Mouse (Mus musculus): ENCODE measurements around the gene Reep3. TPM values are rescaled to one million over a fixed set of nuclear protein-coding genes. Genes with fewer than 3 reads are reported as not detected.

The Reep3 gene
- polyA plus RNA-seq, 2 experiments: 35.0 to 41.3 TPM

- DNase-seq (ENCODE audit: low spot score) (no peak), ATAC-seq (ENCODE audit: low FRiP score, low read depth) (no peak)
- Histone ChIP-seq H3K4me3 (replicated peaks; ENCODE audit: low read length) (no peak overlapping the region), H3K9ac (ENCODE audit: low read depth, low read length, severe bottlenecking) (no peak overlapping the region), H3K36me3 (ENCODE audit: control insufficient read depth, insufficient read depth, low read length) (no peaks in the 10 kb centered on the region), H3K27ac (replicated peaks; ENCODE audit: low read depth, low read length) (no peak overlapping the region), H3K4me1 (ENCODE audit: control insufficient read depth, insufficient read depth, low read length) (no peaks in the 10 kb centered on the region), H3K4me2 (replicated peaks; ENCODE audit: low read depth, low read length, severe bottlenecking) (no peak overlapping the region), H3K9me3 (ENCODE audit: control insufficient read depth, low read length) (no peaks in the 10 kb centered on the region), H3K27me3 (ENCODE audit: control insufficient read depth, insufficient read depth, low read length) (no peaks in the 10 kb centered on the region)
- WGBS: 90% methylated on average over 5 of the region's 5 CpGs
- no peak for TF ChIP-seq POLR2A (IDR thresholded peaks at IDR 0.05; ENCODE audit: borderline replicate concordance, extremely low read depth, insufficient read depth, insufficient read length)
These were observed 113.7 kb downstream of the Reep3 start for GRCm38 (mm10) chr10:66983043-66983442.

- TF ChIP-seq POLR2A (IDR thresholded peaks at IDR 0.05; ENCODE audit: borderline replicate concordance, extremely low read depth, insufficient read depth, insufficient read length): no peak
- DNase-seq (ENCODE audit: low spot score) (no peak), ATAC-seq (ENCODE audit: low FRiP score, low read depth) (no peak)
- no peaks in the 10 kb centered on the region for H3K36me3 ChIP-seq (ENCODE audit: control insufficient read depth, insufficient read depth, low read length)
- peaks cover 4% of the 10 kb centered on the region; the same call in 1 of the 2 replicates for H3K4me1 ChIP-seq (ENCODE audit: control insufficient read depth, insufficient read depth, low read length)
- no peak overlapping the region for H3K4me3 ChIP-seq (replicated peaks; ENCODE audit: low read length)
- H3K4me2 ChIP-seq (replicated peaks; ENCODE audit: low read depth, low read length, severe bottlenecking): no peak overlapping the region
- no peaks in the 10 kb centered on the region for H3K27me3 ChIP-seq (ENCODE audit: control insufficient read depth, insufficient read depth, low read length)
- H3K27ac ChIP-seq (replicated peaks; ENCODE audit: low read depth, low read length): no peak overlapping the region
- H3K9ac ChIP-seq (ENCODE audit: low read depth, low read length, severe bottlenecking): no peak overlapping the region
- H3K9me3 ChIP-seq (ENCODE audit: control insufficient read depth, low read length): no peaks in the 10 kb centered on the region
- 76% methylated on average over 2 of the region's 2 CpGs for WGBS
These were observed 118.5 kb downstream of the Reep3 start for GRCm38 (mm10) chr10:66978215-66978614.

GRCm38 (mm10) chr10:66977093-66977492 is 119.7 kb downstream of the Reep3 start:
- Histone ChIP-seq H3K4me3 (replicated peaks; ENCODE audit: low read length) (no peak overlapping the region), H3K27ac (replicated peaks; ENCODE audit: low read depth, low read length) (no peak overlapping the region), H3K36me3 (ENCODE audit: control insufficient read depth, insufficient read depth, low read length) (no peaks in the 10 kb centered on the region), H3K9me3 (ENCODE audit: control insufficient read depth, low read length) (no peaks in the 10 kb centered on the region), H3K27me3 (ENCODE audit: control insufficient read depth, insufficient read depth, low read length) (no peaks in the 10 kb centered on the region), H3K4me1 (ENCODE audit: control insufficient read depth, insufficient read depth, low read length) (peaks cover 8% of the 10 kb centered on the region), H3K4me2 (replicated peaks; ENCODE audit: low read depth, low read length, severe bottlenecking) (no peak overlapping the region), H3K9ac (ENCODE audit: low read depth, low read length, severe bottlenecking) (no peak overlapping the region)
- 87% methylated on average over 3 of the region's 3 CpGs for WGBS
- TF ChIP-seq POLR2A (IDR thresholded peaks at IDR 0.05; ENCODE audit: borderline replicate concordance, extremely low read depth, insufficient read depth, insufficient read length): no peak
- DNase-seq (ENCODE audit: low spot score): no peak
- no peak for ATAC-seq (ENCODE audit: low FRiP score, low read depth)

GRCm38 (mm10) chr10:66975451-66975850 is 121.3 kb downstream of the Reep3 start:
- no peak for DNase-seq (ENCODE audit: low spot score)
- TF ChIP-seq POLR2A (IDR thresholded peaks at IDR 0.05; ENCODE audit: borderline replicate concordance, extremely low read depth, insufficient read depth, insufficient read length): no peak

GRCm38 (mm10) chr10:66974417-66974816 is 122.3 kb downstream of the Reep3 start:
- no peak for TF ChIP-seq POLR2A (IDR thresholded peaks at IDR 0.05; ENCODE audit: borderline replicate concordance, extremely low read depth, insufficient read depth, insufficient read length)
- WGBS: 66% methylated on average over 4 of the region's 4 CpGs
- ATAC-seq (ENCODE audit: low FRiP score, low read depth): peak; percentile 62
- no peaks in the 10 kb centered on the region for H3K36me3 ChIP-seq (ENCODE audit: control insufficient read depth, insufficient read depth, low read length)
- no peak overlapping the region for H3K4me3 ChIP-seq (replicated peaks; ENCODE audit: low read length)
- H3K27ac ChIP-seq (replicated peaks; ENCODE audit: low read depth, low read length): no peak overlapping the region
- DNase-seq (ENCODE audit: low spot score): peak; percentile 46
- H3K9ac ChIP-seq (ENCODE audit: low read depth, low read length, severe bottlenecking): no peak overlapping the region
- H3K27me3 ChIP-seq (ENCODE audit: control insufficient read depth, insufficient read depth, low read length): no peaks in the 10 kb centered on the region
- H3K4me1 ChIP-seq (ENCODE audit: control insufficient read depth, insufficient read depth, low read length): peaks cover 8% of the 10 kb centered on the region
- H3K9me3 ChIP-seq (ENCODE audit: control insufficient read depth, low read length): no peaks in the 10 kb centered on the region
- H3K4me2 ChIP-seq (replicated peaks; ENCODE audit: low read depth, low read length, severe bottlenecking): no peak overlapping the region

More at GRCm38 (mm10) chr10:66975451-66975850, 121.3 kb downstream of the Reep3 start:
- no peak for ATAC-seq (ENCODE audit: low FRiP score, low read depth)
- H3K27me3 ChIP-seq (ENCODE audit: control insufficient read depth, insufficient read depth, low read length): no peaks in the 10 kb centered on the region
- no peaks in the 10 kb centered on the region for H3K9me3 ChIP-seq (ENCODE audit: control insufficient read depth, low read length)
- no peak overlapping the region for H3K4me2 ChIP-seq (replicated peaks; ENCODE audit: low read depth, low read length, severe bottlenecking)
- no peak overlapping the region for H3K4me3 ChIP-seq (replicated peaks; ENCODE audit: low read length)
- H3K27ac ChIP-seq (replicated peaks; ENCODE audit: low read depth, low read length): no peak overlapping the region
- WGBS: 67% methylated on average over 1 of the region's 1 CpGs
- H3K36me3 ChIP-seq (ENCODE audit: control insufficient read depth, insufficient read depth, low read length): no peaks in the 10 kb centered on the region
- H3K4me1 ChIP-seq (ENCODE audit: control insufficient read depth, insufficient read depth, low read length): peaks cover 8% of the 10 kb centered on the region
- no peak overlapping the region for H3K9ac ChIP-seq (ENCODE audit: low read depth, low read length, severe bottlenecking)

- Histone ChIP-seq H3K27ac (replicated peaks; ENCODE audit: low read depth, low read length) (no peak overlapping the region), H3K9ac (ENCODE audit: low read depth, low read length, severe bottlenecking) (no peak overlapping the region), H3K27me3 (ENCODE audit: control insufficient read depth, insufficient read depth, low read length) (no peaks in the 10 kb centered on the region), H3K4me1 (ENCODE audit: control insufficient read depth, insufficient read depth, low read length) (peaks cover 8% of the 10 kb centered on the region), H3K9me3 (ENCODE audit: control insufficient read depth, low read length) (no peaks in the 10 kb centered on the region), H3K4me2 (replicated peaks; ENCODE audit: low read depth, low read length, severe bottlenecking) (no peak overlapping the region), H3K36me3 (ENCODE audit: control insufficient read depth, insufficient read depth, low read length) (no peaks in the 10 kb centered on the region), H3K4me3 (replicated peaks; ENCODE audit: low read length) (no peak overlapping the region)
- no peak for ATAC-seq (ENCODE audit: low FRiP score, low read depth)
- TF ChIP-seq POLR2A (IDR thresholded peaks at IDR 0.05; ENCODE audit: borderline replicate concordance, extremely low read depth, insufficient read depth, insufficient read length): no peak
- peak; percentile 31 for DNase-seq (ENCODE audit: low spot score)
- 49% methylated on average over 6 of the region's 6 CpGs for WGBS
These were observed 122.9 kb downstream of the Reep3 start for GRCm38 (mm10) chr10:66973866-66974265.

Data from limb, embryonic 14.5 days (tissue).